Mouse (Mus musculus) adrenal gland, adult 18-20 months (tissue): ENCODE results near the gene Irak1. TPM values are rescaled to one million over a fixed set of nuclear protein-coding genes. Genes with fewer than 3 reads are reported as not detected.
A peak's percentile ranks its signal among the peaks of the same experiment; 100 is the strongest.

Experiments used
- DNase-seq, 2 experiments: peaks; one replicate each; pipeline ENCODE4 v3.0.0; 2021 to 2022; ENCODE audit warnings: low spot score in 2 of 2
- long read RNA-seq, 2 experiments: library from polyadenylated mRNA; stranded (forward); transcript quantifications; one replicate each; pipeline ENCODE4 v2.0.0; 2021
- total RNA-seq, 2 experiments: library from RNA; stranded (reverse); gene quantifications; 1 replicate in 1 of 2; 2 replicates in 1 of 2; pipeline ENCODE4 v1.2.3; 2021

Irak1 gene
- 100 to 1,000 TPM; 116 to 120 TPM for total RNA-seq
- long read RNA-seq, experiment 1, transcript Irak1-201 (15 exons, 2,890 nt) = minor isoform, 6 of 161 reads
- long read RNA-seq, experiment 1, transcript Irak1-206 (14 exons, 3,835 nt) = major isoform, 59 of 161 reads
- long read RNA-seq, experiment 1, transcript Irak1-204 (14 exons, 3,825 nt) = minor isoform, 26 of 161 reads
- long read RNA-seq, experiment 1, partial matches to known transcripts = 17 of 161 reads
- long read RNA-seq, experiment 1, other reads (novel, unspliced or antisense) = 49 of 161 reads
- long read RNA-seq, experiment 2, transcript Irak1-204 (14 exons, 3,825 nt) = minor isoform, 14 of 156 reads
- long read RNA-seq, experiment 2, transcript Irak1-206 (14 exons, 3,835 nt) = major isoform, 33 of 156 reads
- long read RNA-seq, experiment 2, partial matches to known transcripts = 75 of 156 reads
- long read RNA-seq, experiment 2, other reads (novel, unspliced or antisense) = 33 of 156 reads

- peak; percentile 77 to 84 for DNase-seq
Measured at GRCm38 (mm10) chrX:74023188-74024049, at the start of gene Irak1. Irak1 (minus strand) TSS chrX:74023918.

DNA sequence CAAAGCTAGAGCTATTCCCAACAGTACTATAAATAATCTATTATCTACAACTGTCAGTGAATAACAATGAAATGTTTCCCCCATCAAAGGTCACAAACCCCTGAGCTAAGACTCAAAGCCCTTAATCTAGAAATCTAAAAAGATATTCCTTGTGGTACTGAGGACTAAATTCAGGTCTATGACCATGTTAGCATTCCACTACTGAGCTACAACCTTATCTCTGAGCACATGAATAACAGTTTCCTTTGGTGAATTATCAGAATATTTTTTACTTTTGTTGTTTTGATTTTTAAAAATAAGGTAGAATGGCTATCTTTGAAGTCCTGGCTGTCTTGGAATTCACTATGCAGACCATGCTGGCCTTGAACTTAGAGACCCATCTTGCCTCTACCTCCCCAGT lies 47.1 kb upstream of the Irak1 start:
- no peak for DNase-seq

DNA sequence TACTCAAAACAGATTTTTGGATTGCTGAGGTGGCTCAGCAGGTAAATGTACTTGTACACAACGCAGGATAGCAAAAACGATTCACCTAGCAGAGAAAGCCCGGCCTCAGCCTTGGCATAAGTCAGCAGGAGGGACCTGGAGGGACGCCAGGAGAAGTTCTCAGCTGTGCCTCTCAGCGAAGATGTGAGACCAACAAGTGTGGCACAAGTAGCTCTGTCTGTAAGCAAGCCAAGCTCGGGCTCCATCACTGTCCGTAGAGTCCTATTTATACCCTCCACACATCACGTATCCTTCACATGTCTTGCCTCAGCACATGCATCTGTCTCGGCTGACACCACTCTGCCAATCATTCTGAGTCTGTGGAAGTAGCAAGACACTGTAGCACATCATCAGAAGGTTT lies 44.2 kb upstream of the Irak1 start:
- peak; percentile 28 to 29 for DNase-seq

DNA sequence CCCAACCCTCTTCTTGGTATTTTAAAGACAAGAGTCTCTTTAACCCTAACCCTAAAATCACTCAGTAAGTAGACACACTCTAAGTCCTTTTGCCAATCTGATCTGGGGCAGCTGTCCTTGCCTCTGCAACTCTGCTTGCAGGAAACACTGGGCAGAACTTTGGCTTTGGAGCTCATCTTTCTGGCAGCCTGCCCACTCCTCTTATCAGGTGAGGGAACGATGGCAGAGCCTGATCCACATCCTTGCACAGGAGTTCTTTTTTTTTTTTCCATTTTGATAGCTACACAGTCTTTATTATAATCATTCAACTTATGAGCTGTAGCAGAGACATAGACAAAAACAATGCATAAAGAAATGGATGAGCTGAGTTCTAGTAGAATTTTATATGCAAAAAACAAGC lies 21.4 kb upstream of the Irak1 start:
- peak in 1 of 2 experiments; percentile 25 for DNase-seq

- no peak for DNase-seq
Measured at GRCm38 (mm10) chrX:74037702-74038375, 14.1 kb upstream of the Irak1 start.

GRCm38 (mm10) chrX:74030000-74030399 lies 6.3 kb upstream of the Irak1 start:
- DNase-seq = no peak

GRCm38 (mm10) chrX:74022795-74023187 lies 927 bp downstream of the Irak1 start:
- DNase-seq = no peak

- no peak for DNase-seq
Measured at GRCm38 (mm10) chrX:74014597-74014996, 9.1 kb downstream of the Irak1 start.

DNA sequence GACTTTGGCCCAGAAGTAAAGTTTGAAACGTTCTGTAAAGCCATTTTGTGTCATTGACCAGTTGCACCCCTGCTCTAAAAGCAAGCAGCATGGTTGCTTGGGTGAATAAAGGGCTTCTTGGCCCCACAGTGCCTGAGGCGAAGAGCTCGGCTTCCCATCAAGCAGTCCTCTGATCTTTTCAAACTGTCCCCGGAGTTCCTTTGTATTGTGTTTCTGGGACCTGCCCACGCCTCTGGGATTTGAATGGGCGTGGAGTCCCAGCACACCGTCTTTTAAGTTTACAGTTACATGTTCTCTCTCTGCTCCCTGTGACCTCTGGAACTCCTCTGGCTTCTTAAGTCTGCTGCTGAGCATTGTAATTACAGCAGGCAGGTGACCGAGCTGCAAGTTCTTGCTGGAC lies 15.7 kb downstream of the Irak1 start:
- DNase-seq = no peak

- no peak for DNase-seq
Measured at GRCm38 (mm10) chrX:74006401-74006800, 17.3 kb downstream of the Irak1 start.

DNA sequence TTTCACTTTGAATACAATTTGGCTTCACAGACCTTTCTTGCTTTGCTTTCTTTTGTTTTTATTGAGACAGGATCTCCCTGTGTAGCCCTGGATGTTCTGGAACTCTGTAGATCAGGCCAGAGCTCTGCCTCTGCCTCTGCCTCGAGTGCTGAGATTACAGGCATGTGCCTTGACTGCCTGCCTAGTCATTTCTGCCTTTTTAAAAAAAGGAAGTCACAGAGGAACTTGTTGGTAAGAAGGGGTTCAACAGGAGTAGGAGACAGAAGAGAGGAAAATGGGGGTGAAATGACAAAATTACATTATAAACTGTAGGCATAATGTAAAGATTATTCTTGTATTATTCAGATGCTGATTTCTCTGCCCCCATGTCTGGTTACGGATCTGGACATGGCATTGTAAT lies 20.1 kb downstream of the Irak1 start:
- DNase-seq = no peak

DNA sequence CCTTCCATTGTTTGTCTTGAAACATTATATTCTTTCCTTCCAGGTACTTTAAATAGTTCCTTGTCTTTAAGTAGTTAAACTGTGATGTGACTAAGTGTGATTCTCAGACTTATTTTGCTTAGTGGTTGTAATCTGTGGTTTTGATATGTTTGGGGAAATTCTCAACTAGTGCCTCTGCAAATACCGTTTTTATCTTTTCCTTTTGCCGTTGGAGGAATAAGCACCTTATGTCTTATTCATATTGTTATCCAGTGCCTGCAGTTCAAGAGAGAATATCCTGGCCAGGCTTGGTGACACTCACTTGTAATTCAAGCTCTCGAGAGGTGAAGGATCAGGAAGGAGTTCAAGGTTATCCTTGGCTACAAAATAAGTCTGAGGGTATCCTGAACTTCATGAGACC lies 22.7 kb downstream of the Irak1 start:
- no peak for DNase-seq

DNA sequence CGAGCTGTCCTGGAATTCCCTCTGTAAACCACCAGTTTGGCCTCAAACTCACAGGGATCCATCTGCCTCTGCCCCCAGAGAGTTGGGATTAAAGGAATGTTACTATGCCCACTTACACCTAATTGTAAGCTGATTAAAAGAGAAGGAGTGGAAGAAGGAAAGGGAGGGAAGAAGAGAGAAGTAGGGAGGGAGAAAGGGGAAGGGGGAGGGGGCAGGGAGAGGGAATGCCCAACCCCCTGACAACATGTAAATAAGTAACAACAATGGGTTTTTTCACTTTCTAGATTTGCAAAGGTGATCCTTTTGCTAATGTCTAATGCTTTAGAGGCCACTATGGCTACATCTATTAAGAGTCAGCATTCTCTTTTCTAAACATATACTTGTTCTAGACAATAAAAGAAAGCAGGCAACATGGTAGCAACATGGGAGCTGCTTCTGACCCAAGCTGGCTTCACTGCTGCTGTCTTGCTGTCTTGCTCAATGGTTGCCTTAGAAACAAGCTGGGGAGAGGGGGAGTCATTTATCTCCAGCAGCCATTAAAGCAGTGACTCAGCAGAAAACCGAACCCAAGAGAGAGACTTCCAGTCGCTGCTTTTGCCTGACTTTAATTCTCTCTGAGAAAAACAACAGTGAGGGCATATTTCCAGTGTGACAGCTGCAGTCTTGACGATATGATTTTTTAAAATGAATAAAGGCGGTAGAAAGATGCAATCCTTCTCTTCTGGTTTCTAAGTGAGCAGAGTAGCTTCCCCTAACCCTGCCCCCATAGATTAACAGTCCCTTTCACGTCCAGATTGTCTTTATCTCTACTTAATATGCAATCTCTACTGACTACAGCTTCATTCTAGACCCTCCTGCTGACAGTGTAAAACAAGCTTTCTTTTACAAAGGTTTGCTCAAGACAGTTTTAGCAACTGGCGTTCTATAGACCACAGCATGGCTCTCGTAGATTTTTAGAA lies 24.5 kb downstream of the Irak1 start:
- peak in 1 of 2 experiments; percentile 13 for DNase-seq

GRCm38 (mm10) chrX:73977783-73978182 lies 45.9 kb downstream of the Irak1 start:
- no peak for DNase-seq

DNA sequence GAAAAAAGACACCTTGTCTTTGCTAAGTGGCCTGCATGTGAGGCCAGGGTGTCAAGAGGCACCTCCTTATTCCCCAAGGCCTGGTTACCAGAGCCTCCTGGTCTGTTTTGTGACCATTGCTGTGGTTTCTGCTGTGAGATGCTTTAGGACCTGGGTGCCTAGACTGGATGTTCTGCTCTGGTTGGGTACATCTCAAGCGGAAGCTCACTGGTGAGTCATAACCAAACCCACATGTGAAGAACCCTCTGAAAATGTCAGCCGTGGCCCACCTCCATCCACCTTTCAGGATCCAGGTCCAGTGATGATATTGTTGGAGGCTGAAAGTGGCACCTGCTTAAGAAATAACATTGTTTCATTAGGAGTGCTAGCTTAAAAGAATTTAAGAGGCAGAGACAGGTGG lies 47.4 kb downstream of the Irak1 start:
- no peak for DNase-seq

DNA sequence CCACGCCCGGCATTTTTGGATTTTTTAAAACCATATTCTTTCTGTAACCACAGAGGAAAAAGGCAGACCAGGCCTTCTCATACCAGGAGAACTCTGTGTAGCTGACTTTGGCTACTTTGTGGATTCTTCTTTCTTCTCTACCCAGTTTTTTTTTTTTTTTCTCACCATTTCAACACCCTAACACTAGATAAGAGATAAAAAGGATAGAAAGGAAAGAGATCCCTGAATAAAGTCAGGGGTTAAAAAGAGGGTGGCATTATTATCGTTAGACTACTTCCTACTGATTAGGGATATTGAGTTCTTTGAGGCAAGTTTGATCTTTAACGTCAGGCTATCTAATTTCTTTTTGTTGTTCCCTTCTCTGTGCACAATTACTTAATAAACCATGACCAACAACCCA lies 50.9 kb downstream of the Irak1 start:
- no peak for DNase-seq

DNA sequence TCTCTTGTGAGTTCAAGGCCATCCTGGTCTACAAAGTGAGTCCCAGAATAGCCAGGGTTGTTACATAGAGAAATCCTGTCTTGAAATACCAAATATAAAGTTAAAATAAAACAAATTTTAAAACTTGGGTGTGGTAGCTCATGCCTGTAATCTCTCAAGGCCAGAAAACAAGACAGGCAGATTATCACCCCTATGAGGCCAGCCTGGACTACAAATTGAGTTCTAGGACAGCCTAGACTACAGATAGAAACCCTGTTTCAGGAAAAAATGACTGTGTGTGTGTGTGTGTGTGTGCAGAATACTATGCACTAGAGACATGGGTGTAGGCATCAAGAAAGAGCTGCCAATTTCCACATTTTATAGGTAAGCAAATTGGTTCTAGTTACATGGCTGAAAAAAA lies 52.9 kb downstream of the Irak1 start:
- DNase-seq = no peak

DNA sequence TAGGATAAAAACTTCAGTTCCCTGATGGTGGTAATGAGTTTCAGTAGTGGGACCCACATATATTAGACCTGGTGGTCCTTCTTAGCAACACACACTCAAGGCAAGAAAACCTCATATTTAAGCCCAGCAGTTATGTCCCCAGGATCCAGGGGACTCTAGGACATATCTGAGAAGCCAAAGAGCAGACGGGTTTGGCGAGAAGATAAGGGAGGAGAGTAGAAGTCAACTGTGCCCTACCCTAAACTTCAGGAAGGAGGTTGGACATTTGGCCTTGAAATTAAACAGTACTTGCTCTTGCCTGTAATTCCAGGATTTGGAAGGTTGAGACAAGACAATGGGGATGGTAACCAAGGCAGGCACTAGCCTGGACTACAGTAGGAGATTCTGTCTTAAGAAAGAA lies 54.0 kb downstream of the Irak1 start:
- no peak for DNase-seq

GRCm38 (mm10) chrX:73969167-73969566 lies 54.6 kb downstream of the Irak1 start:
- no peak for DNase-seq
